Mouse (Mus musculus): ENCODE data around the gene Epha4. TPM values are rescaled to one million over a fixed set of nuclear protein-coding genes. Genes with fewer than 3 reads are reported as not detected.

Gene Epha4
- polyA plus RNA-seq, 1 experiment from 2014 or later, result 36.8 TPM

GRCm38 (mm10) chr1:77523354-77523753, 8.5 kb upstream of the Epha4 start:
- H3K4me3 ChIP-seq (replicated peaks), result no peak overlapping the region
- no peak overlapping the region for H3K9ac ChIP-seq (replicated peaks)
- no peaks in the 10 kb centered on the region for H3K27me3 ChIP-seq (replicated peaks)
- peaks cover 9% of the 10 kb centered on the region for H3K4me1 ChIP-seq
- 50% methylated on average over 2 of the region's 2 CpGs for WGBS
- no peak for ATAC-seq (ENCODE audit: low FRiP score)
- no peaks in the 10 kb centered on the region for H3K9me3 ChIP-seq (replicated peaks)
- no peak overlapping the region for H3K4me2 ChIP-seq
- H3K36me3 ChIP-seq, result no peaks in the 10 kb centered on the region
- no peak overlapping the region for H3K27ac ChIP-seq (replicated peaks)

DNA sequence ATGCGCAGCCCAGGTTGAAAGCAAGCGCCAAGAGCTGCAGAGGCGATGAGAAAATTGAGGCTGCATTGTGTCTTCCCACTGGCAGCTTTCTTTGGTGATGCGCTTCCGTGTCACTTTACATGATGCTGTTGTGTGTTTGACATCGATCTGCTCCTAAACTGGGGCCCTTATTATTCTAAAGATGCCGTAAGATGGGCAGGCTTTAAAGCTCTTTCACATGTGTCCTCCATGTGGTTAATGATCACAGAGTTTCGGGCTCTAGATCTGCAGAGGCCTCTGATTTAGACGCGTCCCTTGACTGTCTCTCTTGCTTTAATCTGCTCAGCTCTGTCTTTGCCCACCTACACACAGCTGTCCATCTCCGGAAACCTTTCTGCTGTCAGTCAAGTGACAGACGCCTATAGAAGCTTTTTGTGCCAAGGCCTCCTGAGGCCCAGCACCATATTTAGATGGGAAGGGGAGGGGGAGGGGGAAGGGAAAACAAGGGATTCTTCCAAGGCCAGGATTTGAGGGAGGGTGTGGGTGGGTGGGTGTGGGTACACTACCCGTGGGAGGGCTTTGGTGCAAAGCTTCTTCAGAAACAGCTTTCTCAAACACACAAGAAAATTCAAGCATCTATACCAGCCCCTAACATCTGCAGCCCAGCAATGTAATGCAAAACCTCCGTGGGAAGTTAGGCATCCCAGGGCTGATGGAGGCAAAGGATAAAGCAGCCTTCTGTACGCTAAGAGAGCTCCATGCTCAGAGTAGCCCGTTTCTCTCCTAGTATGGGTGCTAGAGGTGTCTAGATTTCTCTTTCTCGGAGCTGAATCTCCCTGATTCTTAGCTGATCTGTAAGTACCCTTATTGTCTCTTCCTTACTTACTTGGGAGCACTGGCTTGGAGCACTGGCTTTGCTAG, 7.0 kb upstream of the Epha4 start:
- Histone ChIP-seq H3K4me3 (replicated peaks) (no peak overlapping the region), H3K27ac (replicated peaks) (no peak overlapping the region), H3K36me3 (no peaks in the 10 kb centered on the region), H3K9ac (replicated peaks) (no peak overlapping the region), H3K4me1 (peaks cover 13% of the 10 kb centered on the region), H3K27me3 (replicated peaks) (no peaks in the 10 kb centered on the region), H3K4me2 (peak overlapping the region; percentile 25), H3K9me3 (replicated peaks) (no peaks in the 10 kb centered on the region)
- 22% methylated on average over 15 of the region's 17 CpGs for WGBS
- no peak for ATAC-seq (ENCODE audit: low FRiP score)

GRCm38 (mm10) chr1:77518715-77519114, 3.8 kb upstream of the Epha4 start:
- H3K27me3 ChIP-seq (replicated peaks), result no peaks in the 10 kb centered on the region
- H3K4me2 ChIP-seq, result no peak overlapping the region
- H3K4me1 ChIP-seq, result peaks cover 38% of the 10 kb centered on the region
- H3K27ac ChIP-seq (replicated peaks), result no peak overlapping the region
- H3K4me3 ChIP-seq (replicated peaks), result no peak overlapping the region
- H3K9ac ChIP-seq (replicated peaks), result no peak overlapping the region
- no peaks in the 10 kb centered on the region for H3K9me3 ChIP-seq (replicated peaks)
- 84% methylated on average over 3 of the region's 3 CpGs for WGBS
- no peak for ATAC-seq (ENCODE audit: low FRiP score)
- H3K36me3 ChIP-seq, result no peaks in the 10 kb centered on the region

GRCm38 (mm10) chr1:77516203-77516991, 1.5 kb upstream of the Epha4 start:
- WGBS, result 1% methylated on average over 36 of the region's 36 CpGs
- peak overlapping the region; percentile 63 for H3K4me3 ChIP-seq (replicated peaks)
- H3K36me3 ChIP-seq, result no peaks in the 10 kb centered on the region
- no peaks in the 10 kb centered on the region for H3K27me3 ChIP-seq (replicated peaks)
- peaks cover 46% of the 10 kb centered on the region for H3K4me1 ChIP-seq
- H3K27ac ChIP-seq (replicated peaks), result peak overlapping the region; percentile 87
- ATAC-seq (ENCODE audit: low FRiP score), result peak; percentile 39
- no peaks in the 10 kb centered on the region for H3K9me3 ChIP-seq (replicated peaks)
- peak overlapping the region; percentile 91 for H3K4me2 ChIP-seq
- peak overlapping the region; percentile 62 for H3K9ac ChIP-seq (replicated peaks)

GRCm38 (mm10) chr1:77515651-77515981, 728 bp upstream of the Epha4 start:
- WGBS, result under 1% methylated on average over 12 of the region's 12 CpGs
- Histone ChIP-seq H3K4me1 (peaks cover 50% of the 10 kb centered on the region), H3K4me3 (replicated peaks) (peak overlapping the region; percentile 63), H3K9me3 (replicated peaks) (no peaks in the 10 kb centered on the region), H3K27ac (replicated peaks) (peak overlapping the region; percentile 87), H3K36me3 (no peaks in the 10 kb centered on the region), H3K27me3 (replicated peaks) (no peaks in the 10 kb centered on the region), H3K9ac (replicated peaks) (peak overlapping the region; percentile 62), H3K4me2 (peak overlapping the region; percentile 91)
- 0 out of 2 replicates have a peak, but pooled peaks have one; percentile 1 for ATAC-seq (ENCODE audit: low FRiP score)

DNA sequence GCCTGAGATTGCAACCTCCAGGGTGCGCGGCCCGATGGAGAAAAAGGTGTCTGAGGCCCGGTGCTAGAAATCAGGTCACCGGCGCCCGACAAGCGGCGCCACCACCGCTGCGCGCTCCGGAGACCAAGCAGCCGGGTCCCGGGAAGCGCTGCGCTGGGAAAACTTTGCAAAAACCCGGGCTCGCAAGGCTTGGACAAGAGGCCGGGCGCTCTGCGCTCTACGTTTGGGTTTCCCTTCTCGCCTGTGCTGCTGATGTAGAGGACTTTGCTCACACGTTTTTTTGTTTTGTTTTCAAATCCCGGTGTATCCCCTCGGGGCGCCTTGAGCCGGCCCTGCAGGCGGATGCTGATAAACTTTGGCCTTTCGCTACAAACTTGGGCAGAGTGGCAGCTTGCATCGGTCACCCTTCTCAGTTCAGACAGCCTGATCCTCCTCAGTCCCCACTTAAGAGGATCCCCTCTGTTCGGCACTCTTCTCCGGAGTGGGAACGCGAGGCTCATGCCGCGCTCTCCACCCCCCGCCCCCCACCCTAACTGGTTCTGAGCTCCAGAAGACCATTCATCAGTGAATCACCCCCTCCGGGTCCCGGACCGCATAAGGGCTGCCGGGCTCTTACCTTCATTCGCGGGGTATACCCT, 444 bp downstream of the Epha4 start:
- peak; percentile 13; the same call in 1 of the 2 replicates for ATAC-seq (ENCODE audit: low FRiP score)
- peaks cover 54% of the 10 kb centered on the region for H3K4me1 ChIP-seq
- peak overlapping the region; percentile 87 for H3K27ac ChIP-seq (replicated peaks)
- peak overlapping the region; percentile 63 for H3K4me3 ChIP-seq (replicated peaks)
- WGBS, result under 1% methylated on average over 45 of the region's 45 CpGs
- no peaks in the 10 kb centered on the region for H3K9me3 ChIP-seq (replicated peaks)
- peak overlapping the region; percentile 91 for H3K4me2 ChIP-seq
- H3K27me3 ChIP-seq (replicated peaks), result no peaks in the 10 kb centered on the region
- peak overlapping the region; percentile 69 for H3K9ac ChIP-seq (replicated peaks)
- H3K36me3 ChIP-seq, result no peaks in the 10 kb centered on the region

GRCm38 (mm10) chr1:77513959-77514324, 946 bp downstream of the Epha4 start:
- Histone ChIP-seq H3K27me3 (replicated peaks) (no peaks in the 10 kb centered on the region), H3K9ac (replicated peaks) (peak overlapping the region; percentile 69), H3K4me1 (peaks cover 54% of the 10 kb centered on the region), H3K9me3 (replicated peaks) (no peaks in the 10 kb centered on the region), H3K4me2 (peak overlapping the region; percentile 91), H3K36me3 (no peaks in the 10 kb centered on the region), H3K4me3 (replicated peaks) (peak overlapping the region; percentile 63), H3K27ac (replicated peaks) (peak overlapping the region; percentile 87)
- under 1% methylated on average over 9 of the region's 9 CpGs for whole genome bisulfite sequencing
- no peak for ATAC-seq (ENCODE audit: low FRiP score)

DNA sequence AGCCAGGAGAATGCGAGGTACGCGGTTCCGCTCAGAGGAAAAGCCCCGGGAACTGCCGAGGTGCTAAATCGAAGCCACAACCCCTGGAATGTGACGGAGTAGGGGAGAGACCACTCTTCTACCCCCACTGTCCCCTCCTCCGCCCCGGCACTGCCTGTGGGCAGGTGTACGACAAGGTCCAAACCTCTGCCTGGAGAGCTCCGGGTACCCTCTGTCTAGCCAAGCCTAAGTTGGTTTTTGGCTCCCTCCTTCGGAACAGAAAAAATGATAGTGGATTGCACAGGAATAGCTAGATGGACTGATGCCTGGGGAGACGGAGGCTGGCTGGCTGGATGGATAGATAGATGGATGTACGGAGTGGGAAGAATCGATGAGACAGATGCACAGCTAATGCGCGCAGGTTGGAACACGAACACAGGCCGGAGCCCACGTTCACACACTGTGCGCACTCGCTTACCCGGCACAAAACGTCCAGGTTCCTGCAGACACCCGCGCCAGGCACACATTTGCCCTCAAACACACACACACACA, 1.4 kb downstream of the Epha4 start:
- H3K4me3 ChIP-seq (replicated peaks), result peak overlapping the region; percentile 63
- H3K36me3 ChIP-seq, result 0 out of 2 replicates have a peak, but pooled peaks cover 2% of the 10 kb centered on the region
- ATAC-seq (ENCODE audit: low FRiP score), result peak; percentile 53
- no peaks in the 10 kb centered on the region for H3K27me3 ChIP-seq (replicated peaks)
- H3K4me2 ChIP-seq, result peak overlapping the region; percentile 91
- H3K9ac ChIP-seq (replicated peaks), result peak overlapping the region; percentile 69
- peak overlapping the region; percentile 87 for H3K27ac ChIP-seq (replicated peaks)
- H3K4me1 ChIP-seq, result peaks cover 54% of the 10 kb centered on the region
- whole genome bisulfite sequencing, result under 1% methylated on average over 26 of the region's 27 CpGs
- no peaks in the 10 kb centered on the region for H3K9me3 ChIP-seq (replicated peaks)

DNA sequence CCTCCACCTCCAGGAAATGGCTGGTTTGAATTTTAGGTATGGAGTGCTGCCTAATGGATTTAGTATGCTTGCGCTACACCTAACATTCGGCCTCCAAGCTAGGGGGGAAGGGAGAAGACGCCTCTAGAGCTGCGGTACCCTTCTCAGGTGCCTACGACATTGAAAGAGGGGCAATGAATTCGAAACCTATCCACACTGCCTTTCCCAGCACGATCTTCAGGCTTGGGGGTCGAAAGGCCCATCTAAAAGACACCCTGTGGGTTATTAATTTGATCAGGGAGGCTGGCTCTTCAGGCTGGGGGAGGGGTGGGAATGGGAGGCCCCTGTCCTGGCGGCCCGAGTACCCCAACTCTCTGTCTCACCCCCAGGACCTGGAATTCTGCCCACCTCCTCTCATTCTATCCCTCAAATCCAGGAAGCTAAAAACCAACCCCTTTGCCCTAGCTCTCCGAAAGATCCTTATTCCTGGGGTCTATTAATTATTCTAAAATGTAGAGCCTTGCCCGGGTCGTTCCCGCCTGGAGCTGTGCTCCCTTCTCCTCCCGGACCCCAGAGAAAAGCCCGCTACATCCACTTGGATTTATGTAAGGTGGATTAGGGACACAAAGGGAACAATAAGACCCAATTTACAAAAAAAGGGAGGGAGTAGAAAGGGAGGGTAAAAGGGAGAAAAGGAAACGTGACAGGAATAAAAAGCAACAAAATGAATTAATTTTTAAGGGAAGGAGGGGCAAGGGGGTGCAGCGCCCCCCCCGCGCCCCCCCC, 2.3 kb downstream of the Epha4 start:
- Histone ChIP-seq H3K4me2 (peak overlapping the region; percentile 91), H3K9me3 (replicated peaks) (no peaks in the 10 kb centered on the region), H3K36me3 (0 out of 2 replicates have a peak, but pooled peaks cover 2% of the 10 kb centered on the region), H3K4me1 (peaks cover 58% of the 10 kb centered on the region), H3K27ac (replicated peaks) (peak overlapping the region; percentile 87), H3K9ac (replicated peaks) (peak overlapping the region; percentile 69), H3K4me3 (replicated peaks) (peak overlapping the region; percentile 63), H3K27me3 (replicated peaks) (no peaks in the 10 kb centered on the region)
- WGBS, result 2% methylated on average over 20 of the region's 20 CpGs
- no peak for ATAC-seq (ENCODE audit: low FRiP score)

- H3K4me3 ChIP-seq (replicated peaks), result peak overlapping the region; percentile 63
- peak overlapping the region; percentile 69 for H3K9ac ChIP-seq (replicated peaks)
- no peaks in the 10 kb centered on the region for H3K9me3 ChIP-seq (replicated peaks)
- peak overlapping the region; percentile 91 for H3K4me2 ChIP-seq
- peak overlapping the region; percentile 87 for H3K27ac ChIP-seq (replicated peaks)
- H3K27me3 ChIP-seq (replicated peaks), result no peaks in the 10 kb centered on the region
- H3K36me3 ChIP-seq, result 0 out of 2 replicates have a peak, but pooled peaks cover 2% of the 10 kb centered on the region
- H3K4me1 ChIP-seq, result peaks cover 61% of the 10 kb centered on the region
- no peak for ATAC-seq (ENCODE audit: low FRiP score)
- 10% methylated on average over 4 of the region's 4 CpGs for WGBS
These were observed 2.9 kb downstream of the Epha4 start for GRCm38 (mm10) chr1:77512059-77512407.
